Mouse (Mus musculus): ENCODE results near the gene Ola1. TPM values are rescaled to one million over a fixed set of nuclear protein-coding genes. Genes with fewer than 3 reads are reported as not detected.

Ola1 gene
- polyA plus RNA-seq, 1 experiment from 2014 or later = 81.5 TPM

GRCm38 (mm10) chr2:73059550-73060258 lies 159.0 kb downstream of the Ola1 start:
- Histone ChIP-seq H3K36me3 (ENCODE audit: control insufficient read depth, insufficient read depth, low read length) (no peaks in the 10 kb centered on the region), H3K4me2 (ENCODE audit: low read depth, low read length) (no peak overlapping the region), H3K27ac (ENCODE audit: low read length) (no peak overlapping the region), H3K4me3 (ENCODE audit: low read length) (no peak overlapping the region), H3K9me3 (ENCODE audit: control insufficient read depth, low read length) (no peaks in the 10 kb centered on the region), H3K4me1 (ENCODE audit: control insufficient read depth, insufficient read depth, low read length) (no peaks in the 10 kb centered on the region), H3K9ac (ENCODE audit: low read depth, low read length) (no peak overlapping the region), H3K27me3 (replicated peaks; ENCODE audit: control insufficient read depth, insufficient read depth, low read length) (no peaks in the 10 kb centered on the region)
- no peak for ATAC-seq
- WGBS = 28% methylated on average over 12 of the region's 12 CpGs

DNA sequence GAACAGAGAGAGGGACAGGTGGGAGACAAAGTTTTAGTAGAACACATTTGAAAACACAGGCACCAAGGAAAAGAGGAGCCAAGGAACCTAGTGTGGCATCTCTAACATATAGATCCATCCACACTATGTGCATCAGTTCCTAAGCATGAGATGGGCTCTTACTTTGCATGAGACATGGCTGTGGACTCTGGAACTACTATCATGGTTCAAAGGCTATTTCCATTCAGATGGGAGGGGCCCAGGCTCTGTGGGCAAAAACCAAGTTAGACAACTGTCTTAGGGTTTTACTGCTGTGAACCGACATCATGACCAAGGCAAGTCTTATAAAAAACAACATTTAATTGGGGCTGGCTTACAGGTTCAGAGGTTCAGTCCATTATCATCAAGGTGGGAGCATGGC lies 160.4 kb downstream of the Ola1 start:
- no peak overlapping the region for H3K27ac ChIP-seq (ENCODE audit: low read length)
- ATAC-seq = peak; percentile 61; the same call in 1 of the 2 replicates
- no peaks in the 10 kb centered on the region for H3K9me3 ChIP-seq (ENCODE audit: control insufficient read depth, low read length)
- H3K4me1 ChIP-seq (ENCODE audit: control insufficient read depth, insufficient read depth, low read length) = no peaks in the 10 kb centered on the region
- no peak overlapping the region for H3K4me3 ChIP-seq (ENCODE audit: low read length)
- WGBS = 53% methylated on average over 1 of the region's 1 CpGs
- no peaks in the 10 kb centered on the region for H3K36me3 ChIP-seq (ENCODE audit: control insufficient read depth, insufficient read depth, low read length)
- no peak overlapping the region for H3K4me2 ChIP-seq (ENCODE audit: low read depth, low read length)
- H3K9ac ChIP-seq (ENCODE audit: low read depth, low read length) = no peak overlapping the region
- no peaks in the 10 kb centered on the region for H3K27me3 ChIP-seq (replicated peaks; ENCODE audit: control insufficient read depth, insufficient read depth, low read length)

DNA sequence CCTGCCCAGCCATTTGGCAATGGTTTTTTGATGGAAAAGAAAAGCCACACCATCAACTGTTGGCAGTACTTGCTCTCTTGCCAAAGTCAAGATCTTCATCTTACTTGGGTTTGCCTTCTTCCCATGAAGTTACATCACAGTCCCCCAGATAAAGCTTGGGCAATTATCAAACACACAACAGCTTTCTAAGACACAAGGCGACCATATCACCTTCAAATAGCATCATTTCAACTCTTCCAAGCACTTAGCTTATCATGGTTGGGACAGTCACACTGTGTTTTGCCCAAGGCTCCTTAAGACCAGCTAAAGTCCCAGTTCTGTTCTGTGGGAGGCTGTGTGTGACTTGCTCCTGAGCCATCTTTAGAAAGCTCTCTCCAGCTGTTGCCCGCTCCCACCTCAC lies 161.1 kb downstream of the Ola1 start:
- Histone ChIP-seq H3K27ac (ENCODE audit: low read length) (no peak overlapping the region), H3K4me1 (ENCODE audit: control insufficient read depth, insufficient read depth, low read length) (no peaks in the 10 kb centered on the region), H3K27me3 (replicated peaks; ENCODE audit: control insufficient read depth, insufficient read depth, low read length) (no peaks in the 10 kb centered on the region), H3K4me3 (ENCODE audit: low read length) (no peak overlapping the region), H3K9ac (ENCODE audit: low read depth, low read length) (no peak overlapping the region), H3K9me3 (ENCODE audit: control insufficient read depth, low read length) (no peaks in the 10 kb centered on the region), H3K36me3 (ENCODE audit: control insufficient read depth, insufficient read depth, low read length) (no peaks in the 10 kb centered on the region; the same call in 1 of the 2 replicates), H3K4me2 (ENCODE audit: low read depth, low read length) (no peak overlapping the region)
- no peak for ATAC-seq
- WGBS = 87% methylated on average over 2 of the region's 2 CpGs

GRCm38 (mm10) chr2:73056090-73056956 lies 162.4 kb downstream of the Ola1 start:
- no peak overlapping the region for H3K4me3 ChIP-seq (ENCODE audit: low read length)
- peak overlapping the region; percentile 65 for H3K27ac ChIP-seq (ENCODE audit: low read length)
- H3K4me1 ChIP-seq (ENCODE audit: control insufficient read depth, insufficient read depth, low read length) = no peaks in the 10 kb centered on the region
- peak; percentile 89 for ATAC-seq
- no peaks in the 10 kb centered on the region for H3K27me3 ChIP-seq (replicated peaks; ENCODE audit: control insufficient read depth, insufficient read depth, low read length)
- 69% methylated on average over 17 of the region's 17 CpGs for WGBS
- peak overlapping the region; percentile 32; the same call in 1 of the 2 replicates for H3K4me2 ChIP-seq (ENCODE audit: low read depth, low read length)
- H3K36me3 ChIP-seq (ENCODE audit: control insufficient read depth, insufficient read depth, low read length) = no peaks in the 10 kb centered on the region; the same call in 1 of the 2 replicates
- H3K9ac ChIP-seq (ENCODE audit: low read depth, low read length) = no peak overlapping the region
- H3K9me3 ChIP-seq (ENCODE audit: control insufficient read depth, low read length) = no peaks in the 10 kb centered on the region

- no peak overlapping the region for H3K9ac ChIP-seq (ENCODE audit: low read depth, low read length)
- no peak overlapping the region for H3K4me2 ChIP-seq (ENCODE audit: low read depth, low read length)
- ATAC-seq = no peak
- no peak overlapping the region for H3K4me3 ChIP-seq (ENCODE audit: low read length)
- H3K27me3 ChIP-seq (replicated peaks; ENCODE audit: control insufficient read depth, insufficient read depth, low read length) = no peaks in the 10 kb centered on the region
- H3K27ac ChIP-seq (ENCODE audit: low read length) = no peak overlapping the region
- 80% methylated on average over 9 of the region's 9 CpGs for WGBS
- H3K9me3 ChIP-seq (ENCODE audit: control insufficient read depth, low read length) = no peaks in the 10 kb centered on the region
- no peaks in the 10 kb centered on the region for H3K4me1 ChIP-seq (ENCODE audit: control insufficient read depth, insufficient read depth, low read length)
- no peaks in the 10 kb centered on the region; the same call in 1 of the 2 replicates for H3K36me3 ChIP-seq (ENCODE audit: control insufficient read depth, insufficient read depth, low read length)
These were observed 164.8 kb downstream of the Ola1 start for GRCm38 (mm10) chr2:73053791-73054490.

DNA sequence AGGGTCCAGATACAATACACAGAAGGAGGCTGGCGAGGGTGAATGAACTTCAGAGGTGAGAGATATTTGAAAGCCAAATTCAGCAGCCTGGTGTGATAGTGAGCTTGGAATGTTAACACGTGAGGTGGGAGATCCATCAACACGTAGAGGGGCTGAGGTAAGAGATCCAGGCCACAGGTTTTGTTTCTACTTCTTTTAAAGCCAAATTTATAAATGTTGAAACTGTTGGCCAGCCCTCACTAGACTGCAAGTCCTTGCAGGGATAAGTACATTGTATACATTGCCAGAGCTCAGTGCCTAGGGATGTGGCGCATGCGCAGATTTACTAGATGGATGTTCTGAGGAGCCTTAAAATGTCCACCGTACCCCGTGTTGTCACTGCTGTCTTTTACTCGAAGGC lies 168.3 kb downstream of the Ola1 start:
- no peaks in the 10 kb centered on the region for H3K27me3 ChIP-seq (replicated peaks; ENCODE audit: control insufficient read depth, insufficient read depth, low read length)
- WGBS = 80% methylated on average over 8 of the region's 8 CpGs
- no peak overlapping the region for H3K4me2 ChIP-seq (ENCODE audit: low read depth, low read length)
- H3K36me3 ChIP-seq (ENCODE audit: control insufficient read depth, insufficient read depth, low read length) = no peaks in the 10 kb centered on the region; the same call in 1 of the 2 replicates
- peaks cover 12% of the 10 kb centered on the region; the same call in 1 of the 2 replicates for H3K4me1 ChIP-seq (ENCODE audit: control insufficient read depth, insufficient read depth, low read length)
- no peak overlapping the region for H3K9ac ChIP-seq (ENCODE audit: low read depth, low read length)
- H3K4me3 ChIP-seq (ENCODE audit: low read length) = no peak overlapping the region
- H3K9me3 ChIP-seq (ENCODE audit: control insufficient read depth, low read length) = no peaks in the 10 kb centered on the region
- no peak overlapping the region for H3K27ac ChIP-seq (ENCODE audit: low read length)
- ATAC-seq = no peak

GRCm38 (mm10) chr2:73049977-73050376 lies 168.7 kb downstream of the Ola1 start:
- no peaks in the 10 kb centered on the region for H3K27me3 ChIP-seq (replicated peaks; ENCODE audit: control insufficient read depth, insufficient read depth, low read length)
- H3K9me3 ChIP-seq (ENCODE audit: control insufficient read depth, low read length) = no peaks in the 10 kb centered on the region
- no peak for ATAC-seq
- no peak overlapping the region for H3K4me3 ChIP-seq (ENCODE audit: low read length)
- H3K36me3 ChIP-seq (ENCODE audit: control insufficient read depth, insufficient read depth, low read length) = no peaks in the 10 kb centered on the region; the same call in 1 of the 2 replicates
- no peak overlapping the region for H3K4me2 ChIP-seq (ENCODE audit: low read depth, low read length)
- no peak overlapping the region for H3K9ac ChIP-seq (ENCODE audit: low read depth, low read length)
- 75% methylated on average over 4 of the region's 4 CpGs for WGBS
- H3K4me1 ChIP-seq (ENCODE audit: control insufficient read depth, insufficient read depth, low read length) = peaks cover 12% of the 10 kb centered on the region; the same call in 1 of the 2 replicates
- H3K27ac ChIP-seq (ENCODE audit: low read length) = no peak overlapping the region

- Histone ChIP-seq H3K4me1 (ENCODE audit: control insufficient read depth, insufficient read depth, low read length) (peaks cover 12% of the 10 kb centered on the region; the same call in 1 of the 2 replicates), H3K36me3 (ENCODE audit: control insufficient read depth, insufficient read depth, low read length) (no peaks in the 10 kb centered on the region; the same call in 1 of the 2 replicates), H3K27me3 (replicated peaks; ENCODE audit: control insufficient read depth, insufficient read depth, low read length) (no peaks in the 10 kb centered on the region), H3K9me3 (ENCODE audit: control insufficient read depth, low read length) (no peaks in the 10 kb centered on the region), H3K4me3 (ENCODE audit: low read length) (no peak overlapping the region), H3K27ac (ENCODE audit: low read length) (no peak overlapping the region), H3K4me2 (ENCODE audit: low read depth, low read length) (no peak overlapping the region), H3K9ac (ENCODE audit: low read depth, low read length) (no peak overlapping the region)
- no peak for ATAC-seq
- 66% methylated on average over 6 of the region's 6 CpGs for WGBS
These were observed 169.6 kb downstream of the Ola1 start for GRCm38 (mm10) chr2:73049001-73049684.
